Mouse (Mus musculus): ENCODE measurements at regions not wholly inside any gene's neighbourhood (a gene's known extent, or its start where the extent isn't known, plus 50 kb on each side); places are given as distances from the start of the nearest gene placed in this dataset.

GRCm38 (mm10) chrX:145848937-145849783 lies 344.2 kb upstream of the Amot start:
- peak; percentile 5 to 9 for DNase-seq (ENCODE audit: low spot score in 2 of 2)

GRCm38 (mm10) chrX:145833106-145833505 lies 328.1 kb upstream of the Amot start:
- no peak for DNase-seq (ENCODE audit: low spot score in 2 of 2)

GRCm38 (mm10) chrX:145812995-145813394 lies 308.0 kb upstream of the Amot start:
- no peak for DNase-seq (ENCODE audit: low spot score in 2 of 2)
